Mouse (Mus musculus) central nervous system, embryonic 14 days (tissue): Measurements from ENCODE around the gene Prpf38a. TPM values are rescaled to one million over a fixed set of nuclear protein-coding genes. Genes with fewer than 3 reads are reported as not detected.

Experiments
- polyA plus RNA-seq: library from polyadenylated mRNA; depleted of rRNA; stranded (reverse); fragments of >200 nt; gene quantifications from 2 replicates; pipeline ENCODE4 v1.2.3, GENCODE M21; 2012; rRNA removed

Gene Prpf38a
- 53.9 and 61.6 TPM in 2 replicates for polyA plus RNA-seq

DNA sequence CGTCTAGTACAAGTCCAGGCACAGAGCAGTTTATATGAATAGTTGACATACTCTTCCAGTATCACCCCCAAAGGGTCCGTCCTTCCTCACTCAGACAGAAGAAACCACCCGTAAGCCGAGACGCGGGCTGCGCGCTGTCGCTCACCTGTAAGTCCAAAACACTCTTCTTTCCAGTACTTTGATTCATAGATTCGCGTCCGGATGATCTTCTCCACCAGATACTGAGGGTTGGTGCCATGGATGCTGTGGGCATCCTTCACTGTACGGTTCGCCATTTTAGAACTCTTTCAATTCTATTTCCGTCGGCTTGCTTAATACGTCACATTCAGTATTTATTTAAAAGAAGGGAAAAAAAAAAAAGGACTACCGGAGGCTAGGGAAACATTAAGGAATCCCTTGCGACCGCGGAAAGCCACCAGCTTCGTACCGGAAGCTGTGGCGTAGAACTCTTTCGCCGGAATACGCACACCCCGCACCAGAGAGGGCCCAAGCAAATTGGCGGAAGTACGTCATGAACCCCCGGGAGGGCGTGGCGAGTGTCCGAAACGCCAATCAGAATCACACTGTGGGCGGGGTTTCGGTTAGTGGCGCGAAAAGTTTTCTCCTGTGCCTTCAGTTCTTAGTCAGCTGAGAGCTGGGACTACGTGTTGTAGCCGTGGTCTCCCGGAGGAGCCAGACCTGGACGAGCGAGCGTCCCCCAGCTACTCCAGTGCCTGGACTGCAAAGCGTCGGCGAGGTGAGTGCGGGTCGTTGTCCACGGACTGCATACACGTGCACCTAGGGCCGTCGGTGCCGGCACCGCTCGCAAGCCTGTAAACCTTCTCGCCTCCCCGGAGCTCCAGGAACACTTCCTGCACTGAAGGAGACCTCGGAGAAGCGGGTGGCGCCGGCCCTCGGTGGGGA, at the start of gene Prpf38a, which contains the start of gene Orc1:
TSS of gene Prpf38a (minus strand) at position 497 of the 903 bp plus-strand sequence.
TSS of gene Orc1 (plus strand) at position 584 of the 903 bp plus-strand sequence.

DNA sequence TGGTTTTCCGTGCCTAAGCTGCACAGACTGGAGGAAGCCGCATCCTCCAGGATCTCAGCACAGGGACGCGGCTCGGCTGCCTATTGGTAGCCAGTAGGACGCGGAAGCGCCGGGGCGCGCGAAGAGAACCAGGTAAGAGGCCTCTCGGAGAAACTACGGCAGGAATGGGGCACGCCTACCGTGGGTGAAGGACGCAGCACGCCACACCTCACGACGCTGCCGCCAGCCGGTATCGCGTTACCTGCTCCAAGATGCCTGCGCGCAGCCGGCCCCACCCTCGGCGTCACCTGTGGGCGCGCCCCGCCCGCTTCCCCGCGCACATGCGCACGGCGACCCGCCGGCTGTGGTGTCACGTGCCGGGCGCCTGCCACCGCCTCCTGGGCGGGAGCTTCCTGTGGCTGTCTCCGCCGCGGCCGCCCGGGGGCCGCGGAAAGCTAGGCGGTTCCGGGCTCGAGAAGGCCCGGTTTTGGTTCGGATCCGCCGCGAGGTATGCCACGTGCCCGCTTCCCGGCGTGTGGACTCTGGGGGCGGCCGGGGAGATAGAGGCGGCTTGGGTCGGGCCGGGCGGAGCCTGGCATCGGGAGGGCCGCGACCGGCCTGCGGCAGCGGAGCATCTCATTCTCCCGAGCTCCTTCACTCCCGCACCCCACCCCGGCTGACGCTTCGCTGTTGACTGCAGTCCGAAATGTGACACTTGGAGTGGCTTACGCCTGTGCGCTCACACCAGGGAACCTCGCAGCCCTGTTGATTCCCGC, 40.6 kb upstream of the Prpf38a start, which contains the start of gene Cc2d1b:
TSS of gene Cc2d1b (plus strand) at position 354 of the 755 bp plus-strand sequence.

Other genes with a start within 250 kb of the Prpf38a start
- 4.2 and 5.1 TPM in 2 replicates for gene Shisal2a, start 196.0 kb downstream of the Prpf38a start, polyA plus RNA-seq
- gene Gpx7, start 172.4 kb downstream of the Prpf38a start, polyA plus RNA-seq: 24.2 and 38.1 TPM in 2 replicates
- 143 and 154 TPM in 2 replicates for gene Tut4, start 119.9 kb downstream of the Prpf38a start, polyA plus RNA-seq
- 2.7 and 2.9 TPM in 2 replicates for gene Orc1, start 87 bp upstream of the Prpf38a start, polyA plus RNA-seq
- 54.4 and 55.6 TPM in 2 replicates for gene Cc2d1b, start 40.6 kb upstream of the Prpf38a start, polyA plus RNA-seq
- gene 3110021N24Rik, start 140.3 kb upstream of the Prpf38a start, polyA plus RNA-seq: 0.22 and 0.29 TPM in 2 replicates
- 12.3 and 12.9 TPM in 2 replicates for gene Zfyve9, start 201.5 kb upstream of the Prpf38a start, polyA plus RNA-seq